Mouse (Mus musculus): ENCODE results near the gene Lpcat2b.

DNA sequence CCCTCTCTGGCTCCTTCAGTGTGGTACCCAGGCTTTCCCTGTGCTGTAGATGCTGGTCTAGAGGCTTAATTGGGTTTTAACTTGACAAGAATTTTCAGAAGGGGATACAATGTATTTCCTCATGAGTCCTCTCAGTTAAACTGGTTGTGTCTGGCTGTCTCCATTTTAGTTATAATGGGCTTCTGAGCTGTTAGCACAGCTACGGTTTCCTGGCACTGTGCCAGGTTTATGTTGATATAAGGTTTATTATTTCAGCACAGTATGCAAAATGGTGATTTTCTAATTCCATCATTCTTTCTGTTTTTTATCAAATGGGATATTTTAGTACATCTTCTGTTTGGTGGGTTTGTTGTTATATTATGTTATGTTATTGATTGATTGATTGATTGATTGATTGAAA is 9.7 kb upstream of the Lpcat2b start:
- TF ChIP-seq CTCF (IDR thresholded peaks at IDR 0.05; ENCODE audit: borderline replicate concordance, insufficient read depth, low read length) = no peak
- TF ChIP-seq POLR2A (IDR thresholded peaks at IDR 0.05; ENCODE audit: low read depth, low read length) = no peak
